Mouse (Mus musculus) CH12.LX (cell line): ENCODE measurements around the gene Tcte3.
"Not testable (repeated sequence)": the region's sequence is repeated elsewhere in the genome, so short reads cannot be mapped to it uniquely, and the experiment has no call there.

ENCODE experiments used
- GABPA ChIP-seq: IDR thresholded peaks from 2 replicates; pipeline ENCODE4 v1.6.1; 2012; ENCODE audit warnings: low read depth, low read length, improper control_type of control experiment, inconsistent platforms; ENCODE audit not compliant: insufficient replicate concordance
- POLR2A ChIP-seq: IDR thresholded peaks from 2 replicates; pipeline ENCODE4 v1.6.1; 2011; ENCODE audit warnings: low read depth, mild to moderate bottlenecking, improper control_type of control experiment, low read length

- not testable (repeated sequence) for TF ChIP-seq POLR2A, GABPA
Observed at GRCm38 (mm10) chr17:15041175-15041729, at the start of gene Tcte3, which contains the start of the genes Ermard and Gm3448.
